Mouse (Mus musculus) kidney, postnatal 10 days (tissue): ENCODE measurements around the gene Olfr1020.

Experiments
- DNase-seq: peaks from one replicate; pipeline ENCODE4 v3.0.0; 2021; ENCODE audit warnings: mixed read lengths

Olfr1020 gene

DNA sequence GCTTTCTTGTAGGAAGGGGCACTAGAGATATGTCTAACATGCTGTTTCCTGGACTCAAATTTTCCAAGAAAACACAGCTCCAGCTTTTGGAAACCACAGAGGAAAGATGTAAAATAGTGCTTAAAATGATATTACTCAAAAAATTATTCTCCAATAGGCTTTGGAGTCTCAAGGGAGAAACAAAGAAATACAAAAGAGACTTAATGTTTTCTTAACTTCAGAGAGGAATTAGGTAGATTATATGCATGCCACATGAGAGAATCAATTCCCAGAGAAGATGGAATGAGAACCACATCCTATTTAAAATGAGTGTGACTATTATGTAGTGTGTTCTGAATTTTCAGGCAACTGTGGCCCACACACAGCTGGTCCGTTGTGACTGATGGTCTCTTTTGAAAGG, at the start of gene Olfr1020:
Gene Olfr1020, plus strand, starts transcription at position 301 of the 400 bp plus-strand sequence.
- DNase-seq: no peak

- DNase-seq: no peak
These were observed 44.4 kb upstream of the Olfr1020 start, which contains the start of gene Olfr1016 for GRCm38 (mm10) chr2:85802444-85802843. Gene Olfr1016 (minus strand): TSS chr2:85802544.

DNA sequence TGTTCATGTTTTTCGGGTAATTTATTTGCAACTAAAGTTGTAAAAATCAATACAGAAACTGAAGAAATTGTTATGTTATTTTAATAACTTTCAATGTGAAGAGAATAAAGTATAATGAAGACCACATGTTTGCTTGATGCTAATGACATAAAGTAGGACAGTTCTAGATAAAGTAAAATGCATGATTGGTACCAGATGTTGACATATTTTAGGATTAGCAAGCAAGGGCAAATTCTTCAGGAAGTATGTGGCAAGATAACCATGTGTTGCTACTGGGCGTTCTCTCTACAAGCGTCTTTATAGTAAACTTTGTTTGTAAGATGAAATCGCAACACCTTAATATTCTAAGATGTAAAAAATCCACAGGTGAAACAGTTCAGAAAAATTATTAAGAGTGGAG, 42.3 kb upstream of the Olfr1020 start:
- DNase-seq: no peak

GRCm38 (mm10) chr2:85818179-85818578, 28.7 kb upstream of the Olfr1020 start, which contains the start of gene Olfr1018:
Gene Olfr1018 (plus strand): TSS chr2:85818479.
- DNase-seq: no peak

DNA sequence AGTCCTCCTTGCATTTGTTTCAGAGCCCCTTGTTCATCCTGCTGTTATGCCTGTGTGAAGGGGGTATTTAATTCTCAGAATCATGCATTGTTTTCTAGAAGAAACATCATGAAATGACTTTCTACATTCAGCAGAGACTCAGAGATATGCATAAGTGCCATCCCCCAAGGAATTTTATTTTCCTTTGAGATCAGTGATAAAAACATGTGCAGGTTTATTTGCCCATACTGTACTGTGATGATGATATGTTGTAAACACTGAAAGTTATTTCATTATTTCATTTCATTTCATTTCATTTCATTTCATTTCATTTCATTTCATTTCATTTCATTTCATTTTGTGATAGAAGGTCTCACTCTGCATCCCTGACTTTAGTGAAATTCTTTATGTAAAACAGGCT, 1.4 kb upstream of the Olfr1020 start, which contains the start of gene Olfr1019:
Gene Olfr1019, minus strand, starts transcription at position 101 of the 400 bp plus-strand sequence.
- DNase-seq: no peak

- no peak for DNase-seq
These were observed 21.5 kb downstream of the Olfr1020 start, which contains the start of gene Olfr1022 for GRCm38 (mm10) chr2:85868294-85868693. Gene Olfr1022 (plus strand): TSS chr2:85868594.

- no peak for DNase-seq
These were observed 38.5 kb downstream of the Olfr1020 start, which contains the start of gene Olfr1023 for GRCm38 (mm10) chr2:85885340-85885739. Gene Olfr1023 (plus strand): TSS chr2:85885640.
